Mouse (Mus musculus): ENCODE data around the gene Mex3a. TPM values are rescaled to one million over a fixed set of nuclear protein-coding genes. Genes with fewer than 3 reads are reported as not detected.

Mex3a gene
- total RNA-seq, 2 experiments from 2014 or later: 3.2 TPM

DNA sequence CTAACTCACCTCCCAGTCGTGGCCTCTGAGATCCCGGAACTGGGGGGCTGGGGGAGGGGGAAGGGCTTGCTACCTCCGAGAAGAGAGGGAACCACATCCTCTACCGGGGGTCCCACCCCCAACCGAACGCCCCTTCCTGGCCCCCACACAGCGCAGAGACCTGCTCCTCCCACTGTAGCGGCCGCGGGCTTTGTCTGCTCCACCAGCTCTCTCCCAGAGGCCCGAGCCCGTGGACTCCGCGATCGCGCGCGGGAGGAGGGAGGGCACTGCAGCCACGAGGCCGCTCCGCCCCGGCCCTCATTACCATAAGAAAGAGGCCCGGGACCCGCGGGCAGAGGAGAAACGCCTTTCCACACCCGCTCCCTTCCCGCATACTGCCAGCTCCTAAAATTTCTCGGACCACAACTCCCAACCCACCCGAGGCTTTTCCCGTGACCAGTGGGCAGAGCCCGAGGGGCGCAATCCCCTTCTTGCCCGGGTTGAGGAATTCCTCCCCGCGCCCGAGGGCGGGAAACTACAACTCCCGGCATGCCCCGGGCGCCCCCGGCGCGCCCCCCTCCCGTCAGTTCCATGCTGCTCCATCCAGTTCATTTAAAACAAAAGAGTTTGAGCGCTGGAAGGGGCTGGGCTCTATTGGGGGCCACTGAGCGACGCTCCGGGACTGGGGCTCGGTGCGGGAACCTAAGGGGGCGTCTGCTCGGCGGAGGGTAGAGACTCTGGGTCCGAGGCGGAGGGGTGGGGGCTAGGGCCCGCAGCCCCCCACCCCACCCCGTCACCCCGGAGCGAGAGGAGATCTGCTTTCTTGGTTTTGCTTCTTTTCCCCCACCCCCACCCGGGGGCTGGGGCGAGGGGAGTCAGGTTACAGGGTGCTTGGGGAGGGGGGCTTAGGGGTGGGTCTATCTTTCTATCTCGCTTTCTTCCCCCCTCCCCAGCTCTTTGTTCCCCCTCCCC is 572 bp upstream of the Mex3a start:
- TF ChIP-seq CTCF (IDR thresholded peaks at IDR 0.05): no peak
- H3K4me3 ChIP-seq: peak overlapping the region; percentile 96
- intact Hi-C loops (cut with DNase I): no loop called here
- peak; percentile 87 to 88 for DNase-seq (ENCODE audit: extremely low spot score in 1 of 2, low spot score in 2 of 2)
- peak overlapping the region; percentile 89 for H3K27ac ChIP-seq

DNA sequence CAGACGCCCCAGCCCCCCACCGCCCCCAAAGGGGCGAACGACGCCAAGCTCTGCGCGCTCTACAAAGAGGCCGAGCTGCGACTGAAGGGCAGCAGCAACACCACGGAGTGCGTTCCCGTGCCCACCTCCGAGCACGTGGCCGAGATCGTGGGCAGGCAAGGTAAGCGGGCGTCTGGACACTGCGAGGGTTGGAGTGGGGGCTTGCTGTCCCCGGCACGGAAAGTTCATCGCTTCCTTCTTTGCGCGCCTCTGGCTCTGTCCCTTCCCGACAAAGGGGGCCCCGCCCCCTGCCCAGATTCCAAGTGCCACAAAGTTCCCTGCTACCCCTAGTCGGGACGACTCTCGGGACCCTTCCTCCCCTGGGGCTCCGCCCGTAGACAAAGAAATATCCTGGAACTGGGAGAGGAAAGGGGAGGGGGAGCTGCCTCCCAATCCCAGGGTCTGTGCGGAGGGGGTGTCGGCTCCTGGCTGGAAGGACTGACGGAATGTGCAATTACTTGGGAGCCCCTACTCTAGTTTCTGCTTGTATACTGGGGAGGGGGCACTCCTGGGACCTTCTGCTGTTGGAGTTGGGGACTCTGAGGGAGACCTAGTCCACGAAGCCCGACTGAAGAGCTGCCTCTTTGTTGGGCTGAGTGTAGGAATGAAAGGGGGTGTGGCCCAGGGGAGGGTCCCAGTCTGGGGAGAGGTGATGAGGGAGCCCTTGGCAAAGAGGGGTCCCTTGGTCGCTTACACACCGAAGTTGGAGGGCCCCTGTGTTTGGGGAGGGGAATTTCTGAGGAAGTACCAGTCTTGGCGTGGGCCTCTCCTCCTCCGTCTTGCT is 705 bp downstream of the Mex3a start:
- intact Hi-C loops (cut with DNase I): no loop called here
- Histone ChIP-seq H3K4me3 (peak overlapping the region; percentile 96), H3K27ac (no peak overlapping the region)
- no peak for TF ChIP-seq CTCF (IDR thresholded peaks at IDR 0.05)
- no peak for DNase-seq (ENCODE audit: extremely low spot score in 1 of 2, low spot score in 2 of 2)

DNA sequence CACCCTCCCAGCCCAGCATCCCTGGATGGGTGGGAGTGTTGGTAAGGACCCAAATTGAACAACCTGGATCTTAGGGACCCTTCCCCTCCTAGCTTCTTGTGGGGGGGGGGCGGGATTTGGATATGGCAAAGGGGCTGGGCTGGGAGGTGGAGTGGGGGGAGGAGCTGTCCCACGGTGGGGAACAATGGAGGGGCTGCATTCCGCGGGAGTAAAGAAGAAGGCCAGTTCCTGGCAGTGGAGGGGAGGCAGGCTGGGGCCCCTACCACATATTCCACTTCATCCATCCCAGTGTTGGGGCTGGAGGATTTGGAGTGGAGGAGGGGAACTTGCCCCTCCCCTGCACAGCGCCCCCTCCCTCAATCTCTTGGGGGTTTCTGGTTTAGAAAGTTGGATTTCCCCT is 1.5 kb downstream of the Mex3a start:
- no peak overlapping the region for H3K4me3 ChIP-seq
- intact Hi-C loops (cut with DNase I): no loop called here
- DNase-seq (ENCODE audit: extremely low spot score in 1 of 2, low spot score in 2 of 2): no peak
- no peak for TF ChIP-seq CTCF (IDR thresholded peaks at IDR 0.05)
- H3K27ac ChIP-seq: no peak overlapping the region

DNA sequence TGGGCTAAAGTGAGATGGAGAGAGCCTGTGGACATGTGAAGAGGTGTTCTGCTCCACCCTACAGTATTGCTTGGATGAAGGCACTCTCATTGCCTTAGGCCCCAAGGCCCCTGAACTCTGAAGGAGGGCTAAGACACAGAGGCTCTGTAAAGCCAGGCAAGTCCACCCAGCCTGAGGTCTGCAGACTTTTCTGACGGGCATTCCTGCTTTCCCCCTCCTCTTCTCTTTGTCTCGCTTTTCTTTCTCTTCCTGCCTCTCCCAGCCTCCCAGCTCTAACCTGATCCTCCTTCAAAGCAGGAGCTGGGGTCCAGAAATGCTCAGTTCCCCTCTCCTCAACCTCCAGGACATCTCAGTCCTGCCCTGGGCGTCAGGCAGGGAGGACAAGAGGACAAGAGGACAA is 2.8 kb downstream of the Mex3a start:
- DNase-seq (ENCODE audit: extremely low spot score in 1 of 2, low spot score in 2 of 2): no peak
- H3K27ac ChIP-seq: no peak overlapping the region
- no peak overlapping the region for H3K4me3 ChIP-seq
- no peak for TF ChIP-seq CTCF (IDR thresholded peaks at IDR 0.05)
- intact Hi-C loops (cut with DNase I): no loop called here

DNA sequence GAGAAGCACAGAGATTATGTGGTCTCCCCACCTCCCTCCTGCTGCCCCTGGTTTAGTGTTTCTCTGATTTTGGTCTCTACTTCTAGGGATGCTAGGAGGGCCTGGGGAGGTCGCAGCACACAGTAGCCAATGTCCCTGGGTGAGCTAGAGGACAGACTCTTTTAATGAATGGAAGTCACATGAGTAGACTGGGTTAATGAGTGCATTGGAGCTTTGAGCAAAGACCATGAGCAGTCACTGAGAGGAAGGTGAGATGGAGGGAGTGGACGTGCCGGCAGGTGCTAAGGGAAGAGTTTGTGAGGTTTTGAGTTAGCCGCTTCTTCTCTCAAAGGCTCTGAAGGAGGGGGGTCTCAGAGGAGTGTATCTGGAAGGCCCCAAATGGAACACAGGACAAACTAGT is 3.3 kb downstream of the Mex3a start:
- intact Hi-C loops (cut with DNase I): no loop called here
- Histone ChIP-seq H3K4me3 (no peak overlapping the region), H3K27ac (no peak overlapping the region)
- DNase-seq (ENCODE audit: extremely low spot score in 1 of 2, low spot score in 2 of 2): no peak
- no peak for TF ChIP-seq CTCF (IDR thresholded peaks at IDR 0.05)

DNA sequence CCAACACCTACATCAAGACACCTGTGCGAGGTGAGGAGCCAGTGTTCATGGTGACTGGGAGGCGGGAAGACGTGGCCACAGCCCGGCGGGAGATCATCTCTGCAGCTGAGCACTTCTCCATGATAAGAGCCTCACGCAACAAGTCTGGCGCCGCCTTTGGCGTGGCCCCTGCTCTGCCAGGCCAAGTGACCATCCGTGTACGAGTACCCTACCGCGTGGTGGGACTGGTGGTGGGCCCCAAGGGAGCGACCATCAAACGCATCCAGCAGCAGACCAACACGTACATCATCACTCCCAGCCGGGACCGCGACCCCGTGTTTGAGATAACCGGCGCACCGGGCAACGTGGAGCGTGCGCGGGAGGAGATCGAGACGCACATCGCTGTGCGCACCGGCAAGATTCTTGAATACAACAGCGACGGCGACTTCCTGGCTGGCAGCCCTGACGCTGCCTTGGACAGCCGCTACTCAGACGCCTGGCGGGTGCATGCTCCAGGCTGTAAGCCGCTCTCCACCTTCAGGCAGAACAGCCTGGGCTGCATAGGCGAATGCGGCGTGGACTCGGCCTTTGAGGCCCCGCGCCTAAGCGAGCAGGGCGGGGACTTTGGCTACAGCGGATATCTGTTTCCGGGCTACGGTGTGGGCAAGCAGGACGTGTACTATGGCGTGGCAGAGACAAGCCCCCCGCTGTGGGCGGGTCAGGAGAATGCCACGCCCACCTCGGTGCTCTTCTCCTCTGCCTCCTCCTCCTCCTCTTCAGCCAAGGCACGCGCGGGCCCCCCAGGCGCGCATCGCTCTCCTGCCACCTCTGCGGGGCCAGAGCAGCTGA is 4.1 kb downstream of the Mex3a start:
- peak; percentile 74 to 76 for DNase-seq (ENCODE audit: extremely low spot score in 1 of 2, low spot score in 2 of 2)
- Histone ChIP-seq H3K4me3 (peak overlapping the region; percentile 55), H3K27ac (peak overlapping the region; percentile 83)
- intact Hi-C loops (cut with DNase I): no loop called here
- no peak for TF ChIP-seq CTCF (IDR thresholded peaks at IDR 0.05)

DNA sequence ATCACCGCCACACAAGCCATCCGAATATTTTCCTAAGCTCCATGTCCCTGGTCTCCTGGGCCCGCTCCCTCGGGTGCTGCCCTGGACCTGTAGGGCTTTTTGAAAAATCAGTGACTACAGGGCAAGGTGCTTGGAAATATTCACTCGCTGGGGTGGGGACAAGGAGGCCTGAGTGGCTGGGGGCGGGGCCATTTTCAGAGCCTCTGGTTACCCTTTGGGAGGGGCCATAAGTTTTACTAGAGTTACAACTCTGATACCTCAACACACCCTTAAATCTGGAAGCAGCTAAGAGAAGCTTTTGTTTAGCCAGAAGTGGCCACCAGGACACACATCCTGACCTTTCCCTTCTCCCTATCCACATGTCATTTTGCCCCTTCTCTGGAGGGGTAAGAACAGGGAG is 5.0 kb downstream of the Mex3a start:
- no peak for TF ChIP-seq CTCF (IDR thresholded peaks at IDR 0.05)
- Histone ChIP-seq H3K4me3 (peak overlapping the region; percentile 55), H3K27ac (peak overlapping the region; percentile 74)
- DNase-seq (ENCODE audit: extremely low spot score in 1 of 2, low spot score in 2 of 2): no peak
- intact Hi-C loops (cut with DNase I): no loop called here

DNA sequence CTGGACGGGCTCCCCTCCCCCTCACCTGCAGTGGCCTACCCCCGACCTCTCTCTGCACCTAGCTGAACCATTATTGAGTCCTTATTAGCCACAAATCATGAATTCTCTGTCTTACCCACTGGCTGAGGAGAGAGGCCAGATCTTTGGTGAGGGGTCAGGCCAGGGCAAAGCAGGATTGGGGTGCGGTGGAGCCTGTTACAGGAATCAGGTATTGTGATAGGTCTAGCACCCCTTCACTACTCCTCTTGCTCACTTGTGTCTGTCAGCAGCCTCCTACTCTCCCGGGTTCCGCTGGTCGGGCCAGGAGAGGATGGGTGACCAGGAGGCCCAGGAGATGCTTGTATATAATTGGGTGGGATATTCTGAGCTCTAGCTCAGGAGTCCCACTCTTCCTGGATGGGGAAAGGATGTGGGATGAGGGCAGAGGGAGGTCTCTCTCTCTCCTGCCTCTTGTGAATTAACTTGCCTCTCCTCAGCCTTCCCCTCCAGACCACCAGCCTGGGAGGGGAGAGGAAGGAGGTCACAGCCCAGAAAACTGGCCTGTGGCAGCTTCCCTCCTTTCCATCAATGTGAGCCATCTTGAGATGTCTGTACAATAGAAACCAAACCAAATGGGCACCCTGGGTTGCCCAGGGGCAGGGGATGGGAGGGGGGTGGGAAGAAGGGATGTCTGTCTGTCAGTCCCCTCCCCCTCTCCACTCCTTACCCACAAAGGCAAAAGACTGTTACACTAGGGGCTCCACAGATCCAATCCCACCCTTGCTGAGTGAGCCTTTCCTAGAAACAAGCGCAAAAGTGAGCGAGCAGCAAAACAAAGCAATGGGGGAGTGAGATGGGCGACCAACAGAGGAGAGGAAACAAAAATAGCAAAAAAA is 6.3 kb downstream of the Mex3a start:
- DNase-seq (ENCODE audit: extremely low spot score in 1 of 2, low spot score in 2 of 2): no peak
- intact Hi-C loops (cut with DNase I): no loop called here
- TF ChIP-seq CTCF (IDR thresholded peaks at IDR 0.05): no peak
- H3K4me3 ChIP-seq: no peak overlapping the region
- no peak overlapping the region for H3K27ac ChIP-seq

DNA sequence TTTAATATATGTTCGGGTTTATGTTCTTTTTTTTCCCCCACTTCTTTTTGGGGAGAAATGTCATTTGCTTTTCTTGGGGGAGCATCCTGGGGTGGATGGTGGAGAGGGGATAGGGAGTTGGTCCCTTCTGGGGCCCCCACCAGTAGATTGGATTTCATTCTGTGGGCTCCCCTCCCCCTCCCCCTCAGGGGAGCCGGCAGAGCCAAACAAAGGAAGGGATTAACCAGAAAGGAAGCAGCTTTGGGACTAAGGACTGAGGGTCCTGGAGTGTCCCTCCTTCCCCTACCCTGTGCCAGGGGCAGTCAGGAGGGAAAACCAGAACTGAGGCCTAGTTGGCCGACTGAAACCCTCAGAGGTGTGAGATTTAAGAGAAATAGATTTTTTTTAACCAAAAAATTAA is 7.2 kb downstream of the Mex3a start:
- intact Hi-C loops (cut with DNase I): no loop called here
- TF ChIP-seq CTCF (IDR thresholded peaks at IDR 0.05): no peak
- H3K27ac ChIP-seq: no peak overlapping the region
- DNase-seq (ENCODE audit: extremely low spot score in 1 of 2, low spot score in 2 of 2): no peak
- H3K4me3 ChIP-seq: no peak overlapping the region

DNA sequence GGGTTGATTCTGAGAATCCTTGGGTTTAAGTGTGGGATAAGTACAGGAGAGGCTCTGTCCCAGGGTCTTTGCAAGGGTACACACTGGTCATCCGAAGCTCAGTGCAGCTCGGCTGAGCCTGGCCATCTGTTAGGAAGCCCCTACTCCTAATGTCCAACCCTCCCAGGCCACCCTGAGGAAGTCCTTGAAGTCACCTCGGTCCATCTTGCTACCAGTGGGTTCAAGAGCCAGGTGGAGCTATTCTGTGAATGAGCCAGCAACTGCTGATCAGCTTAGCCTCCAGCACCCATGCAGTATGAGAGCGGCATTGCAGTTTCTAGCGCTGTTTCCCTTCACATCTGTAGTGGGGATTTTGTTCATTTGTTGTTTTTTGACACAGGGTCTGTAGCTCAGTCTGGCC is 7.9 kb downstream of the Mex3a start:
- H3K27ac ChIP-seq: no peak overlapping the region
- DNase-seq (ENCODE audit: extremely low spot score in 1 of 2, low spot score in 2 of 2): no peak
- intact Hi-C loops (cut with DNase I): no loop called here
- H3K4me3 ChIP-seq: no peak overlapping the region
- TF ChIP-seq CTCF (IDR thresholded peaks at IDR 0.05): no peak
